Mouse (Mus musculus) megakaryocyte, embryonic 14.5 days (primary cell): ENCODE data around the gene Ikbip.

Source experiments
- FLI1 ChIP-seq: IDR thresholded peaks from 2 replicates; pipeline ENCODE4 v1.6.1; 2012; ENCODE audit warnings: low read length, inconsistent platforms, mixed read lengths
- GATA1 ChIP-seq: IDR thresholded peaks from 3 replicates; pipeline ENCODE4 v1.6.1; 2012; ENCODE audit warnings: mixed read lengths, low read length, inconsistent platforms, borderline replicate concordance

GRCm38 (mm10) chr10:91131565-91131964 is 48.8 kb downstream of the Ikbip start:
- TF ChIP-seq FLI1 (no peak), GATA1 (no peak)
